Mouse (Mus musculus): ENCODE results near the gene Cnfn. TPM values are rescaled to one million over a fixed set of nuclear protein-coding genes. Genes with fewer than 3 reads are reported as not detected.

Cnfn gene
- polyA plus RNA-seq (2015; fragmentation: Nextera tagmentation; extraction: Ambion mirVana): not detected in 2 replicates

GRCm38 (mm10) chr7:25369058-25369749 lies at the start of gene Cnfn:
Gene Cnfn, minus strand, starts transcription at chr7:25369724.
- TF ChIP-seq CTCF (IDR thresholded peaks at IDR 0.05) (no peak), EP300 (IDR thresholded peaks at IDR 0.05) (no peak)
- no peak within 1 kb of the TSS for H3K4me2 ChIP-seq (replicated peaks; ENCODE audit: low read depth, low read length)
- DNase-seq (ENCODE audit: low spot score) (no peak), ATAC-seq (no peak)
- H3K4me3 ChIP-seq (ENCODE audit: low read depth, low read length): no peak within 1 kb of the TSS
- no peaks in the 10 kb centered on the region for H3K36me3 ChIP-seq (ENCODE audit: insufficient read depth, low read length)
- no peaks in the 10 kb centered on the region for H3K4me1 ChIP-seq (ENCODE audit: insufficient read depth, low read depth, low read length)
- no peak within 1 kb of the TSS for H3K9ac ChIP-seq (replicated peaks; ENCODE audit: low read depth)
- no peaks in the 10 kb centered on the region for H3K9me3 ChIP-seq (ENCODE audit: low read length)
- H3K27me3 ChIP-seq (replicated peaks; ENCODE audit: insufficient read depth, low read length): peaks cover 27% of the 10 kb centered on the region; the same call in 1 of the 2 replicates
- 48% methylated on average over 12 of the region's 12 CpGs for WGBS
- no peak within 1 kb of the TSS for H3K27ac ChIP-seq (ENCODE audit: low read length)

- H3K4me1 ChIP-seq (ENCODE audit: insufficient read depth, low read depth, low read length): no peaks in the 10 kb centered on the region
- 67% methylated on average over 1 of the region's 1 CpGs for WGBS
- H3K9me3 ChIP-seq (ENCODE audit: low read length): no peaks in the 10 kb centered on the region
- no peaks in the 10 kb centered on the region for H3K27me3 ChIP-seq (replicated peaks; ENCODE audit: insufficient read depth, low read length)
- no peak overlapping the region for H3K27ac ChIP-seq (ENCODE audit: low read length)
- no peak for ATAC-seq
- no peak for DNase-seq (ENCODE audit: low spot score)
- TF ChIP-seq EP300 (IDR thresholded peaks at IDR 0.05): no peak
- peak; percentile 68 for TF ChIP-seq CTCF (IDR thresholded peaks at IDR 0.05)
- H3K4me2 ChIP-seq (replicated peaks; ENCODE audit: low read depth, low read length): no peak overlapping the region
- no peaks in the 10 kb centered on the region for H3K36me3 ChIP-seq (ENCODE audit: insufficient read depth, low read length)
- H3K9ac ChIP-seq (replicated peaks; ENCODE audit: low read depth): no peak overlapping the region
- no peak overlapping the region for H3K4me3 ChIP-seq (ENCODE audit: low read depth, low read length)
These were observed 48.1 kb upstream of the Cnfn start for GRCm38 (mm10) chr7:25417597-25417996.

- Histone ChIP-seq H3K4me2 (replicated peaks; ENCODE audit: low read depth, low read length) (no peak within 1 kb of the TSS), H3K27ac (ENCODE audit: low read length) (no peak within 1 kb of the TSS), H3K9me3 (ENCODE audit: low read length) (no peaks in the 10 kb centered on the region), H3K4me1 (ENCODE audit: insufficient read depth, low read depth, low read length) (no peaks in the 10 kb centered on the region), H3K4me3 (ENCODE audit: low read depth, low read length) (no peak within 1 kb of the TSS), H3K9ac (replicated peaks; ENCODE audit: low read depth) (no peak within 1 kb of the TSS), H3K27me3 (replicated peaks; ENCODE audit: insufficient read depth, low read length) (no peaks in the 10 kb centered on the region), H3K36me3 (ENCODE audit: insufficient read depth, low read length) (no peaks in the 10 kb centered on the region)
- 0 out of 2 replicates have a peak, but pooled peaks have one; percentile 15 for TF ChIP-seq EP300 (IDR thresholded peaks at IDR 0.05)
- TF ChIP-seq CTCF (IDR thresholded peaks at IDR 0.05): no peak
- ATAC-seq: peak; percentile 54
- peak; percentile 56 for DNase-seq (ENCODE audit: low spot score)
- 39% methylated on average over 7 of the region's 7 CpGs for WGBS
These were observed 43.4 kb upstream of the Cnfn start, which contains the start of gene Cxcl17 for GRCm38 (mm10) chr7:25412833-25413441. Gene Cxcl17, minus strand, starts transcription at chr7:25412886.

DNA sequence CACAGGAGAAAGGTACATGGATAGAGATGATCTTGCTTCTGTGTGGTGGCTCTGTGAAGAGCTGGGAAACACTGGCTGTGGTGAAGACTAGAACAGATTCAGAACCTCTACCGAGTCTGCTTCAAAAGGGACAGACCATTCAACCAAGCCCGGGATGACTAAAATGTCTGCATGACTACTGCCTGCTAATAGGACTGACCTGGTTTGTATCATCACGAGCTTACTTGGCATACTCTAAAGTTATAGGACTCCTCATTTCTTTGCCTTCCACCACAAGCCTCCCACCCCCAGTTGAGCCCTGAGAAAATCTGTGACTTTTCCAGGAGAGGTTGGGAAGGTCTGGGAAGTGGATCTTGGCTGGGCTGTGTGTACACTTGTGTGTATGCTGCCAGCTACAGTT lies 42.3 kb upstream of the Cnfn start:
- TF ChIP-seq EP300 (IDR thresholded peaks at IDR 0.05) (no peak), CTCF (IDR thresholded peaks at IDR 0.05) (no peak)
- no peak for ATAC-seq
- no peaks in the 10 kb centered on the region for H3K36me3 ChIP-seq (ENCODE audit: insufficient read depth, low read length)
- no peak overlapping the region for H3K27ac ChIP-seq (ENCODE audit: low read length)
- no peaks in the 10 kb centered on the region for H3K4me1 ChIP-seq (ENCODE audit: insufficient read depth, low read depth, low read length)
- no peak overlapping the region for H3K9ac ChIP-seq (replicated peaks; ENCODE audit: low read depth)
- no peak for DNase-seq (ENCODE audit: low spot score)
- WGBS: 83% methylated on average over 3 of the region's 3 CpGs
- no peak overlapping the region for H3K4me3 ChIP-seq (ENCODE audit: low read depth, low read length)
- no peaks in the 10 kb centered on the region for H3K9me3 ChIP-seq (ENCODE audit: low read length)
- no peak overlapping the region for H3K4me2 ChIP-seq (replicated peaks; ENCODE audit: low read depth, low read length)
- H3K27me3 ChIP-seq (replicated peaks; ENCODE audit: insufficient read depth, low read length): no peaks in the 10 kb centered on the region

- H3K9ac ChIP-seq (replicated peaks; ENCODE audit: low read depth): no peak overlapping the region
- DNase-seq (ENCODE audit: low spot score) (no peak), ATAC-seq (peak; percentile 43)
- no peaks in the 10 kb centered on the region for H3K27me3 ChIP-seq (replicated peaks; ENCODE audit: insufficient read depth, low read length)
- H3K4me2 ChIP-seq (replicated peaks; ENCODE audit: low read depth, low read length): no peak overlapping the region
- H3K27ac ChIP-seq (ENCODE audit: low read length): no peak overlapping the region
- no peak overlapping the region for H3K4me3 ChIP-seq (ENCODE audit: low read depth, low read length)
- H3K9me3 ChIP-seq (ENCODE audit: low read length): no peaks in the 10 kb centered on the region
- WGBS: 67% methylated on average over 1 of the region's 1 CpGs
- no peaks in the 10 kb centered on the region for H3K4me1 ChIP-seq (ENCODE audit: insufficient read depth, low read depth, low read length)
- no peaks in the 10 kb centered on the region for H3K36me3 ChIP-seq (ENCODE audit: insufficient read depth, low read length)
- TF ChIP-seq CTCF (IDR thresholded peaks at IDR 0.05): no peak
- no peak for TF ChIP-seq EP300 (IDR thresholded peaks at IDR 0.05)
These were observed 41.6 kb upstream of the Cnfn start for GRCm38 (mm10) chr7:25410969-25411615.

GRCm38 (mm10) chr7:25409114-25409760 lies 39.7 kb upstream of the Cnfn start:
- ATAC-seq: no peak
- peak; percentile 81 for DNase-seq (ENCODE audit: low spot score)
- no peaks in the 10 kb centered on the region for H3K36me3 ChIP-seq (ENCODE audit: insufficient read depth, low read length)
- 41% methylated on average over 4 of the region's 4 CpGs for WGBS
- no peak for TF ChIP-seq EP300 (IDR thresholded peaks at IDR 0.05)
- TF ChIP-seq CTCF (IDR thresholded peaks at IDR 0.05): peak; percentile 68
- no peak overlapping the region for H3K27ac ChIP-seq (ENCODE audit: low read length)
- H3K4me3 ChIP-seq (ENCODE audit: low read depth, low read length): no peak overlapping the region
- no peaks in the 10 kb centered on the region for H3K27me3 ChIP-seq (replicated peaks; ENCODE audit: insufficient read depth, low read length)
- H3K9ac ChIP-seq (replicated peaks; ENCODE audit: low read depth): no peak overlapping the region
- no peaks in the 10 kb centered on the region for H3K4me1 ChIP-seq (ENCODE audit: insufficient read depth, low read depth, low read length)
- H3K4me2 ChIP-seq (replicated peaks; ENCODE audit: low read depth, low read length): no peak overlapping the region
- H3K9me3 ChIP-seq (ENCODE audit: low read length): no peaks in the 10 kb centered on the region

All from lung, postnatal 0 days (tissue).